Mouse (Mus musculus): ENCODE data around the gene Gm14409. TPM values are rescaled to one million over a fixed set of nuclear protein-coding genes. Genes with fewer than 3 reads are reported as not detected.
"Not testable (repeated sequence)": the region's sequence is repeated elsewhere in the genome, so short reads cannot be mapped to it uniquely, and the experiment has no call there.

The Gm14409 gene
- not detected in 2 replicates for total RNA-seq (2015; ENCODE audit: low replicate concordance)
- total RNA-seq (2017; ENCODE audit: low replicate concordance), result not detected in 2 replicates

- not testable (repeated sequence) for ATAC-seq (replicated peaks; ENCODE audit: low FRiP score, poor library complexity, severe bottlenecking)
These were observed at the start of gene Gm14409 for GRCm38 (mm10) chr2:177266936-177267335. TSS of gene Gm14409 (minus strand) at chr2:177267036.

DNA sequence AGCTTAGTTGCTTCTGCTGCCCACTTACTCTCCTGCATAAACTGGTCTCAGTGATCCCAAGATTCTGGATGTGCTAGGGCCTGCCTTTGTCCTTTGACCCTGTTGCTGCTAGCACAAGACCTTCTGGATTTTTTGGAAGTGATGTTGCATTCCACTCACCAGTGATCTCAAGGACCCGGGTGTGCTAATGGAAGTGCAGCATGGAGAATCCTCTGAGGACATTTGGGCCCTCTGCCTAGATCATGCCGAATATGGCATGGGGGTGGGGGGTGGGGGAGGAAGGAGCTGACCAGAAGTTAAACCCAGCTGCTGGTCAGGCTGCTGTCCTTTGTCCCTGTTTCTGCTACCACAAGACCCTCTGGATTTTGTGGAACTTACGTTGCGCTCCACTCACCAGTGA, 42.8 kb upstream of the Gm14409 start:
- not testable (repeated sequence) for ATAC-seq (replicated peaks; ENCODE audit: low FRiP score, poor library complexity, severe bottlenecking)

GRCm38 (mm10) chr2:177304980-177305379, 38.1 kb upstream of the Gm14409 start:
- not testable (repeated sequence) for ATAC-seq (replicated peaks; ENCODE audit: low FRiP score, poor library complexity, severe bottlenecking)

DNA sequence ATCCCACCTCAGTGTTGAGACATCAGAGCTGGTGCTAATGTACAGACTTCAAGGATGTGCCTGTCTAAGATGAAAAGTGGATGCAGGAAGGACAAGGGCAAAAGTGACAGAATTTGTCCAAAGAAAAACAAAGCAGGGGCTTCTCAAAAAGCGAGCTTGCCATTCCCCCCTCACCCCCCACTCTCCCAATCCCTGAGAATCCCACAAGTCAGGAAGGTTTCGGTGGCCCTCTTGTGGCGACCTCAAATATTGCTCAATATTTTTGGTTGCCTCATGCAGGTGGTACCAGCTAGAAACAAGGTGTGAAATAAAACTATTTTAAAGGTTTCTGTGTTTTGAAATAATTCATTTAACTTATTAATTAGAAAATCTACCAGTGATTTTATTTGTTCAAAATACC, 16.9 kb upstream of the Gm14409 start:
- not testable (repeated sequence) for ATAC-seq (replicated peaks; ENCODE audit: low FRiP score, poor library complexity, severe bottlenecking)

DNA sequence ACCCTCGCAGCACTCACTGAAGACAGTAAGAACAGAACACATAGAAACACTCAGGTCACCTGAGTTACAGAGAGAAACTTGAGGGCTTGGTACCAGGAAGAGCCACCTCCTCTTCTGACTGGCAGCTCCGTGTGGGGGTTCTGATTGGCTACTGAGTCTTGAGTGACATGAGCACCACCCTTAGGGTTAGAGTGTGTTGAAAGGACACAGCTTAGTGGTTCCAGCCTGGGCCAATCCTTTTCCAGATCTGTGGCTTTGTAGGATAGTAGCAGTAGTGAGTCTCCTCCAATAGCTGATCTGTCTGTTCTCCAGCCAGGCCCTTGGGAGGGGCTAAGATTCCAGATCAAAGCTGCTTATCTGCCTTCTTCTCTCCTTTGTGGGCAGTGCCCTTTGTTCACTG, 10.9 kb upstream of the Gm14409 start:
- not testable (repeated sequence) for ATAC-seq (replicated peaks; ENCODE audit: low FRiP score, poor library complexity, severe bottlenecking)

DNA sequence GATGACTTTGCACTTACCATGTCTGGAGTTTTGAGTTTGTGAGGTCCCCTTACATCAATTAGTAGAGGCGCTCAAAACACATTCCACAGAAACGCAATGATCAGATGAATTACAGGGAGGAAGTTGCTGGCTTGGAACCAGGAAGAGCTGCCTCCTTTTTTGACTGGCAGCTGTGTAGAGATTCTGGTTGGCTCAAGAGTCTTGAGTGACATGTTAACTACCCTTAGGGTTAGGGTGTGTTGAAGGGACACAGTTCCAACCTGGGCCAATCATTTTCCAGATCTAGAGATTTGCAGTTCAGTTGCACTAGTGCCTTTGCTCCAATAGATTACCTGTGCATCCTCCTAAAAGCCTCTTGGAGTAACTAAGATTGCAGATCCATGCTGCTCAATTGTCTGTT, 5.4 kb upstream of the Gm14409 start:
- ATAC-seq (replicated peaks; ENCODE audit: low FRiP score, poor library complexity, severe bottlenecking), result not testable (repeated sequence)

GRCm38 (mm10) chr2:177247449-177247848, 19.4 kb downstream of the Gm14409 start:
- not testable (repeated sequence) for ATAC-seq (replicated peaks; ENCODE audit: low FRiP score, poor library complexity, severe bottlenecking)

- ATAC-seq (replicated peaks; ENCODE audit: low FRiP score, poor library complexity, severe bottlenecking), result not testable (repeated sequence)
These were observed 36.4 kb downstream of the Gm14409 start for GRCm38 (mm10) chr2:177230461-177230860.

Other genes starting within 250 kb of the Gm14409 start
- gene Gm14401, start 192.7 kb downstream of the Gm14409 start, total RNA-seq (2015; ENCODE audit: low replicate concordance), result not detected in 2 replicates
- gene Gm14401, start 192.7 kb downstream of the Gm14409 start, total RNA-seq (2017; ENCODE audit: low replicate concordance), result not detected in 2 replicates
- gene Gm14410, start 60.6 kb downstream of the Gm14409 start, total RNA-seq (2015; ENCODE audit: low replicate concordance), result 2.9 and 7.7 TPM in 2 replicates
- 0.43 TPM in 1 of 2 replicates, not detected in the other for gene Gm14410, start 60.6 kb downstream of the Gm14409 start, total RNA-seq (2017; ENCODE audit: low replicate concordance)
- gene Gm14412, start 57.3 kb upstream of the Gm14409 start, total RNA-seq (2015; ENCODE audit: low replicate concordance), result not detected in 2 replicates
- not detected in 2 replicates for gene Gm14412, start 57.3 kb upstream of the Gm14409 start, total RNA-seq (2017; ENCODE audit: low replicate concordance)
- gene Gm14418, start 131.3 kb upstream of the Gm14409 start, total RNA-seq (2015; ENCODE audit: low replicate concordance), result not detected in 2 replicates
- gene Gm14418, start 131.3 kb upstream of the Gm14409 start, total RNA-seq (2017; ENCODE audit: low replicate concordance), result not detected in 2 replicates
- gene Zfp970, start 197.7 kb upstream of the Gm14409 start, total RNA-seq (2015; ENCODE audit: low replicate concordance), result 9.2 TPM in 1 of 2 replicates, not detected in the other
- 1.1 TPM in 1 of 2 replicates, not detected in the other for gene Zfp970, start 197.7 kb upstream of the Gm14409 start, total RNA-seq (2017; ENCODE audit: low replicate concordance)
- 10.8 TPM in 1 of 2 replicates, not detected in the other for gene Gm14403, start 231.2 kb upstream of the Gm14409 start, total RNA-seq (2015; ENCODE audit: low replicate concordance)
- gene Gm14403, start 231.2 kb upstream of the Gm14409 start, total RNA-seq (2017; ENCODE audit: low replicate concordance), result not detected in 2 replicates